Mouse (Mus musculus): ENCODE results near the gene Crxos. TPM values are rescaled to one million over a fixed set of nuclear protein-coding genes. Genes with fewer than 3 reads are reported as not detected.
"Not testable (repeated sequence)": the region's sequence is repeated elsewhere in the genome, so short reads cannot be mapped to it uniquely, and the experiment has no call there.

Crxos gene
- polyA plus RNA-seq, 1 experiment: 0.03 TPM

DNA sequence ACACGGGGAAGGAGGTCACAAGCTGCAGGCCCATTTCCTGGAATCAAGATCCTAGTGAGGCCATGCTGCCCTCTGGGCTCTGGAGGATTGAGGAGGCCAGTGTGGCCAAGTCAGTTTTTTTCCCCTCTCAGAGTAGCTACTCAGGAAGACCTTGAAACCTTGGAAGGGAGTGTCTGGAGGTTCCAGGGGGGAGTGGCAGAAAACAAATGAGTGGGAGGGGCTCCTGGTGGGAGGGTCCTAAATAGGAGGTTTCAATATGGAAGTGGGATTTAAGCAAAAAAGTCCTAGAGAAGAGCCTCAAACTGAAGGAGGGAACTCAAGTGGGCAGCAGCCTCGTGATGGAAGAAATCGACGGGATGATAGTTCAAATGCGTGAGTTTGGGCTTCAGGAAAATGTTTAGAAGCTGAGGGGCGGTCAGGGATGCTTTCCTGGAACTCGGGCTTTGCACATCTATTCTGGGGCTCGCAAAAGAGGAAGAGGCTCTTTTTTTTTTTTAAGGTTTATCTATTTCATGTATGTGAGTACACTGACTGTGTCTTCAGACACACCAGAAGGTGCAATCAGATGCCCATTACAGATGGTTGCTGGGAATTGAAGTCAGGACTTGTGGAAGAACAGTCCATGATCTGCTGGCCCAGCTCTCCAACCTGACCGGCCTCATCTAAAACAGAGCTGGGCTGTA is 19.1 kb downstream of the Crxos start:
- H3K4me1 ChIP-seq (ENCODE audit: control insufficient read depth): no peaks in the 10 kb centered on the region
- H3K36me3 ChIP-seq (ENCODE audit: control insufficient read depth): no peaks in the 10 kb centered on the region
- no peaks in the 10 kb centered on the region for H3K27me3 ChIP-seq (ENCODE audit: control insufficient read depth)
- no peak for TF ChIP-seq GATA1 (IDR thresholded peaks at IDR 0.05; ENCODE audit: low read length)
- TF ChIP-seq TAL1 (IDR thresholded peaks at IDR 0.05; ENCODE audit: low read length): no peak
- H3K9me3 ChIP-seq (ENCODE audit: control insufficient read depth, low read length): no peaks in the 10 kb centered on the region
- H3K4me3 ChIP-seq (replicated peaks): no peak overlapping the region

DNA sequence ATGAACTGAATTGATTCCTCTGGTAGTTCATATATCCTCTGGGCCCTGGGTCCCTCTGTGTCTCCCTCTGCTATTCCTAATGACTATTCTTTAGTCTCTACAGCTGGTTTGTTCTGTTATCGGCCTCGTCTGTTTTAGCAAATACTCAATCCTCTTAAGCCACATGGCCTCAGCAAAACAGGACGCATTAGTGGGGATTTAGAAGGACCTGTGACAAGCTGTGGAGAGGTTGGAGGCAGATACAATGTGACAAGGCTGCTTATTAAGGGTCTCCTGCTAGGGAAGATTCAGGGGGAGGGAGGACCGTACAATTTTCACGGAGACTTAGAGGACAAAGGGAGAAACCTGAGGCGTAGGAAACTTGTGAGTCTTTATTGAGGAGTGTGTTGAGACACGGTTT is 23.4 kb downstream of the Crxos start:
- TF ChIP-seq TAL1 (IDR thresholded peaks at IDR 0.05; ENCODE audit: low read length): no peak
- no peak for TF ChIP-seq GATA1 (IDR thresholded peaks at IDR 0.05; ENCODE audit: low read length)
- no peaks in the 10 kb centered on the region for H3K4me1 ChIP-seq (ENCODE audit: control insufficient read depth)
- H3K9me3 ChIP-seq (ENCODE audit: control insufficient read depth, low read length): no peaks in the 10 kb centered on the region
- no peaks in the 10 kb centered on the region for H3K36me3 ChIP-seq (ENCODE audit: control insufficient read depth)
- H3K27me3 ChIP-seq (ENCODE audit: control insufficient read depth): no peaks in the 10 kb centered on the region
- H3K4me3 ChIP-seq (replicated peaks): no peak overlapping the region

- Histone ChIP-seq H3K9me3 (ENCODE audit: control insufficient read depth, low read length) (no peaks in the 10 kb centered on the region), H3K4me3 (replicated peaks) (no peak overlapping the region), H3K36me3 (ENCODE audit: control insufficient read depth) (no peaks in the 10 kb centered on the region), H3K27me3 (ENCODE audit: control insufficient read depth) (no peaks in the 10 kb centered on the region), H3K4me1 (ENCODE audit: control insufficient read depth) (no peaks in the 10 kb centered on the region)
- TF ChIP-seq TAL1 (IDR thresholded peaks at IDR 0.05; ENCODE audit: low read length) (no peak), GATA1 (IDR thresholded peaks at IDR 0.05; ENCODE audit: low read length) (no peak)
Measured at GRCm38 (mm10) chr7:15906602-15907001, 24.2 kb downstream of the Crxos start.

GRCm38 (mm10) chr7:15907971-15908590 is 25.7 kb downstream of the Crxos start:
- Histone ChIP-seq H3K4me1 (ENCODE audit: control insufficient read depth) (no peaks in the 10 kb centered on the region), H3K27me3 (ENCODE audit: control insufficient read depth) (no peaks in the 10 kb centered on the region), H3K9me3 (ENCODE audit: control insufficient read depth, low read length) (no peaks in the 10 kb centered on the region), H3K4me3 (replicated peaks) (no peak overlapping the region), H3K36me3 (ENCODE audit: control insufficient read depth) (no peaks in the 10 kb centered on the region)
- TF ChIP-seq GATA1 (IDR thresholded peaks at IDR 0.05; ENCODE audit: low read length): no peak

DNA sequence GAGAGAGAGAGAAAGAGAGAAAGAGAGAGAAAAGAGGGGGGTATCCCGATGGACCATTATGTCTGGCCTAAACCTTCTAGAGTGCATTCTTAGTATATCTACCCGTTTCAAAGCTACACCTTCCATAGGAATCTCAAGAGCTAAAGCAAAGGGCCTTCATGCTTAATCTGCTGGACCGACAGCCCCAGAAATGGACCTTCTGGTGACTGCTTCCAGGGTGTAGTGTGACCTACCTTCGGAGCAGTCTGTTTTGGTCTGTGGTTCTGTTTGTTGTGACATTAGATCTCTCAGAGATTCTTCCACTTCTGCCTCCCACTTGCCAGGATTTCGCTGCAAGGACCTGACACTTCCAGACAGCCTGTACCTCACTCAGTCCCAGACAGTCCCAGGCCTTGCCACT is 28.1 kb downstream of the Crxos start:
- Histone ChIP-seq H3K4me1 (ENCODE audit: control insufficient read depth) (no peaks in the 10 kb centered on the region), H3K9me3 (ENCODE audit: control insufficient read depth, low read length) (no peaks in the 10 kb centered on the region), H3K4me3 (replicated peaks) (no peak overlapping the region), H3K36me3 (ENCODE audit: control insufficient read depth) (no peaks in the 10 kb centered on the region), H3K27me3 (ENCODE audit: control insufficient read depth) (no peaks in the 10 kb centered on the region)
- TF ChIP-seq GATA1 (IDR thresholded peaks at IDR 0.05; ENCODE audit: low read length) (no peak), TAL1 (IDR thresholded peaks at IDR 0.05; ENCODE audit: low read length) (no peak)

- Histone ChIP-seq H3K4me1 (ENCODE audit: control insufficient read depth) (peaks cover 1% of the 10 kb centered on the region; the same call in 1 of the 2 replicates), H3K9me3 (ENCODE audit: control insufficient read depth, low read length) (no peaks in the 10 kb centered on the region), H3K27me3 (ENCODE audit: control insufficient read depth) (no peaks in the 10 kb centered on the region), H3K4me3 (replicated peaks) (no peak overlapping the region), H3K36me3 (ENCODE audit: control insufficient read depth) (peaks cover 4% of the 10 kb centered on the region)
- TF ChIP-seq GATA1 (IDR thresholded peaks at IDR 0.05; ENCODE audit: low read length) (no peak), TAL1 (IDR thresholded peaks at IDR 0.05; ENCODE audit: low read length) (no peak)
Measured at GRCm38 (mm10) chr7:15912183-15912582, 29.8 kb downstream of the Crxos start.

DNA sequence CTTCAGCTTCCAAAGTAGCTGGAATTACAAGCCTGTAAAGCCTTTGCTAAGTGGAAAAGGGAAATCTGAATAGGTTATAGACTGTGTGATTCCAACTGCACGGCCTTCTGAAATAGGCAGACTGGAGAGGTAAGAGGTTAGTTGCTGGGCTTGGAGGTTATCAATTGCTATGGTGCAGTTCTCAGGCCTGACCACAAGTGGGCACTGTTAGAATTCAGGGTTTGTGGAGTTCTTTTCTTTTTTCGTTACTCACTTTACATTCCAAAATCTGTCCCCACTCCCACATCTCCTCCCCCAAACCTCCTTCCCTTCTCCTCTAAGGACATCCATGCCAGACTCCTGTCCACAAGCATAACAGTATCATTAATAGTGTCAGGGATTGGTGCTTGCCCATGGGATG is 31.8 kb downstream of the Crxos start:
- H3K27me3 ChIP-seq (ENCODE audit: control insufficient read depth): no peaks in the 10 kb centered on the region
- H3K36me3 ChIP-seq (ENCODE audit: control insufficient read depth): peaks cover 20% of the 10 kb centered on the region
- no peak for TF ChIP-seq TAL1 (IDR thresholded peaks at IDR 0.05; ENCODE audit: low read length)
- no peak for TF ChIP-seq GATA1 (IDR thresholded peaks at IDR 0.05; ENCODE audit: low read length)
- no peak overlapping the region for H3K4me3 ChIP-seq (replicated peaks)
- H3K9me3 ChIP-seq (ENCODE audit: control insufficient read depth, low read length): no peaks in the 10 kb centered on the region
- H3K4me1 ChIP-seq (ENCODE audit: control insufficient read depth): peaks cover 7% of the 10 kb centered on the region

DNA sequence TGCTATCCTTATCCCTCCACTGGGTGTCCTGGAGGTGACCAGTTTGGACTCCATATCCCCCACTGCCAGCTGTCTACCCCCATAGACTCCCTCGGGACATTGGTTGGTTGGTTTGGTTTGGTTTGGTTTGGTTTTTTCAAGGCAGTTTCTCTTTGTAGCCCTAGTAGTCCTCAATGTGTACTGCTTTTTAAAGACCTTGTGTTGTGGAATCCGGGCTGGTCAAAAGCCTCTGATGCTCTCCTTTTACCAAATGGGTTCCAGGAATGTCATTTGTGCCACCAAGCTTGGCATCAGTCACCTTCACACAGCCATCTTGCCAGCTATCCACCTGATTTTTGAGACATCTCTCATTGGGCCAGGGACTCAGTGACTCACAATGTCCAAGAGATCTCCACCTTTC is 32.3 kb downstream of the Crxos start:
- TF ChIP-seq TAL1 (IDR thresholded peaks at IDR 0.05; ENCODE audit: low read length): no peak
- TF ChIP-seq GATA1 (IDR thresholded peaks at IDR 0.05; ENCODE audit: low read length): no peak
- Histone ChIP-seq H3K36me3 (ENCODE audit: control insufficient read depth) (peaks cover 25% of the 10 kb centered on the region), H3K9me3 (ENCODE audit: control insufficient read depth, low read length) (no peaks in the 10 kb centered on the region), H3K4me1 (ENCODE audit: control insufficient read depth) (peaks cover 12% of the 10 kb centered on the region), H3K4me3 (replicated peaks) (no peak overlapping the region), H3K27me3 (ENCODE audit: control insufficient read depth) (no peaks in the 10 kb centered on the region)

- H3K9me3 ChIP-seq (ENCODE audit: control insufficient read depth, low read length): not testable (repeated sequence)
- H3K36me3 ChIP-seq (ENCODE audit: control insufficient read depth): peaks cover 33% of the 10 kb centered on the region
Measured at GRCm38 (mm10) chr7:15915695-15916094, 33.3 kb downstream of the Crxos start.

More at GRCm38 (mm10) chr7:15915695-15916094, 33.3 kb downstream of the Crxos start:
- not testable (repeated sequence) for H3K4me3 ChIP-seq (replicated peaks); H3K27me3 ChIP-seq (ENCODE audit: control insufficient read depth)
- peaks cover 22% of the 10 kb centered on the region for H3K4me1 ChIP-seq (ENCODE audit: control insufficient read depth)

Measured in erythroblast, embryonic 14.5 days (primary cell).